Mouse (Mus musculus) bone marrow, adult 2 months (tissue): ENCODE measurements at regions not wholly inside any gene's neighbourhood (a gene's known extent, or its start where the extent isn't known, plus 50 kb on each side); places are given as distances from the start of the nearest gene placed in this dataset.

Experiments used
- CTCF ChIP-seq: fragments of 200-500 bp; IDR thresholded peaks from 2 replicates; pipeline ENCODE4 v1.5.1; 2011; ENCODE audit warnings: low read length, control low read depth; ENCODE audit not compliant: control insufficient read depth, insufficient read depth
- POLR2A ChIP-seq: fragments of 200-500 bp; IDR thresholded peaks from 2 replicates; pipeline ENCODE4 v1.6.1; 2011; ENCODE audit warnings: low read depth, mild to moderate bottlenecking, control low read depth, low read length, borderline replicate concordance; ENCODE audit not compliant: control insufficient read depth

DNA sequence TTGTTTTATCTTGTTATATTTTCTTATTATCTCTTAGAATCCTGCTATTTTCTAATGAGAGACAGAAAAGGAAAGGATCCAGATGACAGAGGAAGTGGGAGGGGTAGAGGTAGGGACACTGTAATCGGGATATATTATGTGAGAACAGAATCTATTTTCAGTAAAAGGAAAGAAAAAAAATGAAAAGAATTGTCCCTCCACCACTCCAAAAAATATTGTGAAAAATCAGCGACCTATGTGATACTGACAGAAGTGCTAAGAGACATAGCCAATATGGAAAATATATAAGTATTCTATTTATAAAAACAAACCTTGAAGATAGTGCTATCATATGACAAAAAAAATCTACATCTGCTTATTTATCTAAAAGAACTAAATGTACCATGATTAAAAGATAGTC is 106.8 kb upstream of the Qrfpr start:
- TF ChIP-seq CTCF: no peak
- no peak for TF ChIP-seq POLR2A
